Mouse (Mus musculus): ENCODE data around the gene Zfp616.

Gene Zfp616

GRCm38 (mm10) chr11:74069655-74070054 lies at the start of gene Zfp616:
Gene Zfp616, plus strand, starts transcription at chr11:74069955.
- no peak for DNase-seq (ENCODE audit: low read depth, low spot score)

GRCm38 (mm10) chr11:74051347-74051746 lies 18.4 kb upstream of the Zfp616 start:
- DNase-seq (ENCODE audit: low read depth, low spot score) = no peak

GRCm38 (mm10) chr11:74056451-74056850 lies 13.3 kb upstream of the Zfp616 start, which contains the start of the genes Olfr139 and Olfr399:
Gene Olfr139, minus strand, starts transcription at chr11:74056551.
Gene Olfr399, minus strand, starts transcription at chr11:74056615.
- no peak for DNase-seq (ENCODE audit: low read depth, low spot score)

- no peak for DNase-seq (ENCODE audit: low read depth, low spot score)
These were observed 31.0 kb downstream of the Zfp616 start for GRCm38 (mm10) chr11:74100724-74101123.

- no peak for DNase-seq (ENCODE audit: low read depth, low spot score)
These were observed 31.8 kb downstream of the Zfp616 start for GRCm38 (mm10) chr11:74101507-74101906.

- DNase-seq (ENCODE audit: low read depth, low spot score) = no peak
These were observed 35.3 kb downstream of the Zfp616 start for GRCm38 (mm10) chr11:74105066-74105465.

- no peak for DNase-seq (ENCODE audit: low read depth, low spot score)
These were observed 43.7 kb downstream of the Zfp616 start, which contains the start of gene Olfr401 for GRCm38 (mm10) chr11:74113412-74113811. Gene Olfr401, plus strand, starts transcription at chr11:74113712.

All from 3T3-L1 (cell line).